16 mouse cellular contexts compared by ENCODE assay signal in the genomic region with DNA sequence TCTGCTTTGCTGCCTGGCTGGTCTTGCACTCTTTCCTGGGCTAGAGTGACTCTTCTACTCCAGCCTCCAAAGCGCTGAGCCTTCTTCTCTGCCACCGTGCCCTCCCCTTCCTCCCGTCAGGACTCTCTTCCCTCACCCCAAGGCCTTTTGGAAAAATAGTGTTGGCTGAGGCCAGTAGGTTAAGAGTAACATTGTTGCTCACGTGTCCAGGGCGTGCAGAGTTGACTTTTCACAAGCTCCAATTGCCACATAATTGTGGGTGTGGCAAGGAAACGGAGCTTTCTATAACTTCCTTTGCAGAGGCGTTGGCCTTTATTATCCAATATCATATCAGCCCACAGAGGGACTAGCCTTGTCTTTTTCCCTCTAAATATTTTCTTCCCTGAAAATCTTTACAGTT. TPM values are rescaled to one million over a fixed set of nuclear protein-coding genes. Genes with fewer than 3 reads are reported as not detected.
DNase-seq lines count a peak whose midpoint lies in the region; ATAC-seq and TF ChIP-seq lines count a peak whose summit lies in the region.
"Had no signal": no experiment of that assay in that cellular context is flagged by ENCODE, and none has a peak within 500 bp of the region (broad histone marks: within the 10 kb centered on the region; RNA-seq: fewer than 3 reads in every experiment).

No protein-coding gene starts in this region.

- DNase-seq in 416B (ENCODE audit: low read depth): peak; percentile 93
- DNase-seq in G1E (ENCODE audit: low spot score): no peak
- DNase-seq in lung, postnatal 4 days: peak; percentile 37 to 59
- DNase-seq in cerebellum, postnatal 14 days: no peak
- DNase-seq in left cerebral cortex, adult 2 months (ENCODE audit: extremely low spot score in 1 of 2, low spot score in 2 of 2): no peak
- DNase-seq in spleen, postnatal 4 days (ENCODE audit: low spot score in 2 of 2): no peak
- DNase-seq: cerebellum, adult 11-12 months; heart, postnatal 14 days; kidney, adult 8-10 months; layer of hippocampus, postnatal 36 days; thymus, postnatal 4 days had no signal

- no peaks in the 10 kb centered on the region for H3K27me3 ChIP-seq in G1E (ENCODE audit: insufficient read depth, low read length)
- H3K27me3 ChIP-seq: forebrain, embryonic 12.5 days; limb, embryonic 15.5 days; midbrain, embryonic 13.5 days; neural tube, embryonic 15.5 days had no signal

- ATAC-seq in G1E (ENCODE audit: extremely low read depth, insufficient number of reproducible peaks, low FRiP score, poor library complexity, severe bottlenecking): peak; percentile 40; the same call in 1 of the 2 replicates
- peak; percentile 94 for ATAC-seq in granulocyte monocyte progenitor cell, adult 5-6 weeks (replicated peaks; ENCODE audit: poor library complexity, severe bottlenecking)
- ATAC-seq: midbrain, embryonic 13.5 days had no signal

- H3K9me3 ChIP-seq in G1E (replicated peaks): no peaks in the 10 kb centered on the region
- H3K9me3 ChIP-seq: forebrain, embryonic 12.5 days; limb, embryonic 15.5 days; midbrain, embryonic 13.5 days; neural tube, embryonic 15.5 days had no signal

- intact Hi-C loops in left cerebral cortex, adult 2 months (cut with DNase I): no loop called here

- H3K27ac ChIP-seq in left cerebral cortex, adult 2 months: no peak overlapping the region
- H3K27ac ChIP-seq: forebrain, embryonic 12.5 days; limb, embryonic 15.5 days; midbrain, embryonic 13.5 days; neural tube, embryonic 15.5 days had no signal

- H3K4me3 ChIP-seq in G1E (ENCODE audit: low read depth, low read length): no peak overlapping the region; the same call in 1 of the 2 replicates
- no peak overlapping the region for H3K4me3 ChIP-seq in left cerebral cortex, adult 2 months
- H3K4me3 ChIP-seq: forebrain, embryonic 12.5 days; limb, embryonic 15.5 days; midbrain, embryonic 13.5 days; neural tube, embryonic 15.5 days had no signal

- TF ChIP-seq CTCF in G1E (IDR thresholded peaks at IDR 0.05; ENCODE audit: low read depth, low read length): no peak
- TF ChIP-seq CTCF in left cerebral cortex, adult 2 months (IDR thresholded peaks at IDR 0.05): no peak

- peaks cover 76% of the 10 kb centered on the region for H3K36me3 ChIP-seq in G1E (replicated peaks)

- H3K4me1 ChIP-seq in G1E (ENCODE audit: insufficient read depth, low read depth, low read length): peaks cover 25% of the 10 kb centered on the region
- H3K4me1 ChIP-seq: forebrain, embryonic 12.5 days; limb, embryonic 15.5 days; midbrain, embryonic 13.5 days; neural tube, embryonic 15.5 days had no signal

RNA-seq across cellular contexts. Expression of a gene that starts 15.7 kb away (rescaled TPM):
- 195 and 196 TPM in 2 replicates for total RNA-seq in G1E (2014; fragmentation: Nextera tagmentation)
- total RNA-seq in G1E (2017): 87.2 and 99.2 TPM in 2 replicates
- 46.1 and 78.7 TPM in 2 replicates for polyA plus RNA-seq in G1E (2012)
- total RNA-seq in granulocyte monocyte progenitor cell, adult 5-6 weeks (2014; fragmentation: Nextera tagmentation): 17.9 and 23.4 TPM in 2 replicates
- total RNA-seq in granulocyte monocyte progenitor cell, adult 5-6 weeks (2017): 22.4 and 26.8 TPM in 2 replicates
- 10 to 100 TPM; 51.5 to 56.0 TPM for total RNA-seq in left cerebral cortex, adult 2 months (2021)

RNA-seq across cellular contexts. Expression of a gene that starts 17.9 kb away (rescaled TPM):
- total RNA-seq in G1E (2014; fragmentation: Nextera tagmentation): 79.6 and 97.1 TPM in 2 replicates
- total RNA-seq in G1E (2017): 116 and 126 TPM in 2 replicates
- polyA plus RNA-seq in G1E (2012): 112 and 123 TPM in 2 replicates
- 84.0 and 103 TPM in 2 replicates for total RNA-seq in granulocyte monocyte progenitor cell, adult 5-6 weeks (2014; fragmentation: Nextera tagmentation)
- total RNA-seq in granulocyte monocyte progenitor cell, adult 5-6 weeks (2017): 57.8 and 80.8 TPM in 2 replicates
- total RNA-seq in left cerebral cortex, adult 2 months (2021): 10 to 100 TPM; 56.0 to 57.2 TPM

Comparison
In these comparisons a context has a peak if more than half of its experiments do, and no peak if none do; other contexts are left out.
1. DNase-seq: peak in 416B (single experiment) and lung, postnatal 4 days (2 of 2); none in G1E (single experiment), cerebellum, postnatal 14 days (0 of 2), left cerebral cortex, adult 2 months (0 of 2) and spleen, postnatal 4 days (0 of 2).